Comparison of ENCODE assay signal across 13 mouse cellular contexts in the genomic region with DNA sequence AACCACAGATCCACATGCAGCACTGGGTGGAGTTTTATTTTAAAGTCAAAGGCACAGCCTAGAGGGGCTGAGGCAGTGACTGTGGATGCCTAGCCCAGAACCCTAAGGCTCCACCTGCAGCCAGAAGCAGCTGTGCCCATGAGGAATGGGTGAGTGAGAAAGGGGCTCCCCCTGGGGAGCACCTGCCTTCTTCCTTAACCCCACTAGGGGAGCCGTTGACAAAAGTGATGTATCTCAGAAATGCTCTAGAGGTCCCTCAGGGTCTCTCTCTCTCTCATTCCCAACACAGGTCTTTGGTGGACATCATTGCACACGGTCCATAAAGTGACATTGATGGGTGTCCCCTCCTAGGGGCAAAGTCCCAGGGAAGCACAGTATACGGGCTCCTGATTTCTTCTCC. TPM values are rescaled to one million over a fixed set of nuclear protein-coding genes. Genes with fewer than 3 reads are reported as not detected.
DNase-seq lines count a peak whose midpoint lies in the region; ATAC-seq and TF ChIP-seq lines count a peak whose summit lies in the region.
"Had no signal": no experiment of that assay in that cellular context is flagged by ENCODE, and none has a peak within 500 bp of the region (broad histone marks: within the 10 kb centered on the region; RNA-seq: fewer than 3 reads in every experiment).

No protein-coding gene starts in this region.

- H3K4me2 ChIP-seq in midbrain, postnatal 0 days (ENCODE audit: low read depth, low read length, poor library complexity, severe bottlenecking) = peak overlapping the region; percentile 60; the same call in 1 of the 2 replicates

- intact Hi-C loops in heart, adult 2 months (cut with DNase I) = no loop called here

- H3K9me3 ChIP-seq in heart, embryonic 10.5 days = no peaks in the 10 kb centered on the region
- H3K9me3 ChIP-seq in midbrain, postnatal 0 days (ENCODE audit: low read length) = no peaks in the 10 kb centered on the region
- H3K9me3 ChIP-seq: neural tube, embryonic 12.5 days had no signal

- H3K79me2 ChIP-seq in heart, adult 2 months (replicated peaks; ENCODE audit: control insufficient read depth, insufficient read depth, low read length) = no peaks in the 10 kb centered on the region

- no peaks in the 10 kb centered on the region for H3K27me3 ChIP-seq in heart, adult 2 months (ENCODE audit: control insufficient read depth, insufficient read depth, low read length)
- peaks cover 88% of the 10 kb centered on the region for H3K27me3 ChIP-seq in heart, embryonic 10.5 days (ENCODE audit: insufficient read depth, poor library complexity, severe bottlenecking)
- peaks cover 23% of the 10 kb centered on the region for H3K27me3 ChIP-seq in midbrain, postnatal 0 days (ENCODE audit: insufficient read depth, low read length)

- no peak overlapping the region for H3K4me3 ChIP-seq in heart, adult 2 months
- no peak overlapping the region for H3K4me3 ChIP-seq in heart, embryonic 10.5 days
- peak overlapping the region; percentile 39; the same call in 1 of the 2 replicates for H3K4me3 ChIP-seq in midbrain, postnatal 0 days (ENCODE audit: low read depth, low read length)
- H3K4me3 ChIP-seq: erythroblast, embryonic 14.5 days had no signal

- no peaks in the 10 kb centered on the region for H3K36me3 ChIP-seq in heart, adult 2 months (ENCODE audit: control insufficient read depth, insufficient read depth, low read length)
- 0 out of 2 replicates have a peak, but pooled peaks cover 4% of the 10 kb centered on the region for H3K36me3 ChIP-seq in heart, embryonic 10.5 days
- peaks cover 9% of the 10 kb centered on the region; the same call in 1 of the 2 replicates for H3K36me3 ChIP-seq in midbrain, postnatal 0 days (ENCODE audit: insufficient read depth, low read length)
- H3K36me3 ChIP-seq: neural tube, embryonic 12.5 days had no signal

- no peak for DNase-seq in heart, adult 2 months
- DNase-seq in heart, embryonic 10.5 days (ENCODE audit: low spot score) = no peak
- DNase-seq in A20 (ENCODE audit: low read depth, low spot score) = peak; percentile 80
- DNase-seq in ZHBTc4 (ENCODE audit: low read depth, low spot score) = peak; percentile 49
- peak; percentile 30 for DNase-seq in midbrain, postnatal 0 days (ENCODE audit: low spot score)
- DNase-seq in c-Kit-positive CD71-positive TER-119-positive erythroid progenitor cells, embryonic 14.5 days (ENCODE audit: low spot score) = no peak
- DNase-seq in adrenal gland, adult 2 months = no peak
- DNase-seq in gastrocnemius, postnatal 4 days (ENCODE audit: low spot score in 2 of 2) = no peak
- DNase-seq: heart, adult 18-20 months; heart, postnatal 36 days had no signal

- TF ChIP-seq POLR2A in heart, adult 2 months (IDR thresholded peaks at IDR 0.05; ENCODE audit: insufficient read depth, low read depth, low read length) = no peak

- 69% methylated on average over 3 of the region's 3 CpGs for WGBS in heart, adult 2 months
- WGBS in heart, embryonic 10.5 days = 24% methylated on average over 3 of the region's 3 CpGs
- WGBS in midbrain, postnatal 0 days = 13% methylated on average over 3 of the region's 3 CpGs

- no peak overlapping the region for H3K9ac ChIP-seq in heart, adult 2 months (ENCODE audit: low read depth, low read length)
- H3K9ac ChIP-seq in midbrain, postnatal 0 days (replicated peaks; ENCODE audit: low read length, poor library complexity, severe bottlenecking) = no peak overlapping the region
- H3K9ac ChIP-seq: liver, embryonic 14.5 days had no signal

- H3K27ac ChIP-seq in heart, adult 2 months = no peak overlapping the region
- H3K27ac ChIP-seq in heart, embryonic 10.5 days = no peak overlapping the region
- H3K27ac ChIP-seq in midbrain, postnatal 0 days (ENCODE audit: low read depth, low read length) = no peak overlapping the region
- H3K27ac ChIP-seq: liver, embryonic 14.5 days; neural tube, embryonic 12.5 days had no signal

- TF ChIP-seq CTCF in heart, adult 2 months (IDR thresholded peaks at IDR 0.05) = peak; percentile 22
- peak; percentile 66 for TF ChIP-seq CTCF in midbrain, postnatal 0 days (IDR thresholded peaks at IDR 0.05)

- no peaks in the 10 kb centered on the region for H3K4me1 ChIP-seq in heart, adult 2 months (ENCODE audit: control insufficient read depth, insufficient read depth, low read length)
- H3K4me1 ChIP-seq in heart, embryonic 10.5 days = peaks cover 21% of the 10 kb centered on the region
- no peaks in the 10 kb centered on the region for H3K4me1 ChIP-seq in midbrain, postnatal 0 days (ENCODE audit: insufficient read depth, low read length)

- no peak for ATAC-seq in midbrain, postnatal 0 days (ENCODE audit: low FRiP score)

- TF ChIP-seq EP300 in heart, adult 2 months (IDR thresholded peaks at IDR 0.05; ENCODE audit: insufficient read depth, low read depth, low read length) = no peak

RNA-seq across cellular contexts. Expression of gene Rps6ka4, which starts 11.4 kb away (rescaled TPM):
- total RNA-seq in heart, adult 2 months (2021) = 10 to 100 TPM; 15.9 to 17.9 TPM
- 11.8 and 12.9 TPM in 2 replicates for polyA plus RNA-seq in heart, adult 2 months (2012; rRNA removed)
- 10.1 and 14.7 TPM in 2 replicates for polyA plus RNA-seq in heart, embryonic 10.5 days (2016; fragmentation: Nextera tagmentation; extraction: Ambion mirVana)
- 20.6 and 31.1 TPM in 2 replicates for total RNA-seq in midbrain, postnatal 0 days (2014; rRNA removed)
- polyA plus RNA-seq in midbrain, postnatal 0 days (2015; fragmentation: Nextera tagmentation; extraction: Ambion mirVana) = 18.5 and 19.1 TPM in 2 replicates
- total RNA-seq in adrenal gland, adult 2 months (2021) = 10 to 100 TPM; 18.1 to 32.3 TPM
- 48.2 and 49.8 TPM in 2 replicates for polyA plus RNA-seq in adrenal gland, adult 2 months (2012; rRNA removed)
- 10 to 100 TPM; 17.8 to 18.7 TPM for total RNA-seq in gastrocnemius, postnatal 4 days (2021)

RNA-seq across cellular contexts. Expression of gene Ccdc88b, which starts 28.9 kb away (rescaled TPM):
- total RNA-seq in heart, adult 2 months (2021) = 1 to 10 TPM in 1 of 2 experiments, under 1 TPM in 1; 0.86 to 1.0 TPM
- polyA plus RNA-seq in heart, adult 2 months (2012; rRNA removed) = 0.94 and 1.8 TPM in 2 replicates
- 0.38 and 0.63 TPM in 2 replicates for polyA plus RNA-seq in heart, embryonic 10.5 days (2016; fragmentation: Nextera tagmentation; extraction: Ambion mirVana)
- total RNA-seq in midbrain, postnatal 0 days (2014; rRNA removed) = 1.0 and 1.9 TPM in 2 replicates
- 0.86 and 1.8 TPM in 2 replicates for polyA plus RNA-seq in midbrain, postnatal 0 days (2015; fragmentation: Nextera tagmentation; extraction: Ambion mirVana)
- 1 to 10 TPM; 1.9 to 2.1 TPM for total RNA-seq in adrenal gland, adult 2 months (2021)
- 3.2 and 4.3 TPM in 2 replicates for polyA plus RNA-seq in adrenal gland, adult 2 months (2012; rRNA removed)
- 1 to 10 TPM; 1.3 to 2.9 TPM for total RNA-seq in gastrocnemius, postnatal 4 days (2021)

Comparison
In these comparisons a context has a peak if more than half of its experiments do, and no peak if none do; other contexts are left out.
1. DNase-seq: peak in A20 (single experiment), ZHBTc4 (single experiment) and midbrain, postnatal 0 days (single experiment); none in heart, adult 2 months (0 of 2), heart, embryonic 10.5 days (single experiment), c-Kit-positive CD71-positive TER-119-positive erythroid progenitor cells, embryonic 14.5 days (single experiment), adrenal gland, adult 2 months (single experiment) and gastrocnemius, postnatal 4 days (0 of 2).